Comparison of ENCODE assay signal across 17 mouse cellular contexts in the genomic region with DNA sequence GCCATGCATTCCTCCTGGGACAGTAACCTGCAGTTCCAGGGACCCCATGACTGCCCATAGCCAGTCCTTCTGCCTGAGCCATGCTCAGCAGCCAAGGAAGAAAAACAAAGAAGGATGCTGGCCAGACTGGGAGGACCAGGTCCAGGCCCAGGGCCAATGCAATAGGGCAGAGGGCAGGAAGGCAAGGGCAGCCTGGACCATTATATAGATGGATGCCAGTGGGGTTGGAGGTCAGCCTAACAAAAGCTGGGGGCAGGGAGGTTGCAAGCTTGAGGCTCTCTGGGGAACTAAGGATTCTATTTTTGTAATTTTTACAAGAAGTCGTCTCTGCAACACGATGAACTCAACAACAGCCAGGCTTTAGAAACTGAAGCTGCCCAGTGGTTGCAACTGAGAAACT.
DNase-seq lines count a peak whose midpoint lies in the region; ATAC-seq and TF ChIP-seq lines count a peak whose summit lies in the region.
"Had no signal": no experiment of that assay in that cellular context is flagged by ENCODE, and none has a peak within 500 bp of the region (broad histone marks: within the 10 kb centered on the region; RNA-seq: fewer than 3 reads in every experiment).

No protein-coding gene starts in this region.

- TF ChIP-seq EP300 in CH12.LX (IDR thresholded peaks at IDR 0.05; ENCODE audit: low read length): no peak

- TF ChIP-seq RAD21 in CH12.LX (IDR thresholded peaks at IDR 0.05; ENCODE audit: low read depth, low read length): no peak

- no peaks in the 10 kb centered on the region for H3K79me2 ChIP-seq in CH12.LX (replicated peaks; ENCODE audit: control insufficient read depth, extremely low read depth, insufficient read depth, poor library complexity, severe bottlenecking)

- no peak overlapping the region for H3K4me2 ChIP-seq in hindbrain, embryonic 11.5 days (replicated peaks; ENCODE audit: low read depth, low read length)
- no peak overlapping the region for H3K4me2 ChIP-seq in CH12.LX (ENCODE audit: insufficient read depth, low read depth, poor library complexity, severe bottlenecking)
- no peak overlapping the region for H3K4me2 ChIP-seq in kidney, embryonic 15.5 days
- H3K4me2 ChIP-seq in hindbrain, embryonic 13.5 days: no peak overlapping the region
- H3K4me2 ChIP-seq: liver, embryonic 11.5 days; neural tube, embryonic 12.5 days had no signal

- H3K36me3 ChIP-seq in hindbrain, embryonic 10.5 days: peaks cover 30% of the 10 kb centered on the region
- no peaks in the 10 kb centered on the region for H3K36me3 ChIP-seq in hindbrain, embryonic 11.5 days (ENCODE audit: control insufficient read depth, insufficient read depth, low read length)
- H3K36me3 ChIP-seq in CH12.LX (replicated peaks in 1 of 2; ENCODE audit: control insufficient read depth in 1 of 2, insufficient read depth in 1 of 2, low read length in 1 of 2): no peaks in the 10 kb centered on the region
- H3K36me3 ChIP-seq in kidney, embryonic 15.5 days: peaks cover 23% of the 10 kb centered on the region
- peaks cover 23% of the 10 kb centered on the region for H3K36me3 ChIP-seq in hindbrain, embryonic 13.5 days
- H3K36me3 ChIP-seq: G1E had no signal

- intact Hi-C loops in left cerebral cortex, adult 2 months (cut with DNase I): no loop called here

- dilution Hi-C loops in CH12.LX (cut with MboI; ENCODE audit: extremely low pct_ligation_motif_present, extremely low pct_unique_long_range_greater_than_20kb, low sequenced_read_pairs): no loop called here

- no peak for TF ChIP-seq POLR2A in CH12.LX (IDR thresholded peaks at IDR 0.05; ENCODE audit: low read depth, low read length)

- no peak overlapping the region for H3K4me3 ChIP-seq in hindbrain, embryonic 10.5 days
- H3K4me3 ChIP-seq in hindbrain, embryonic 11.5 days (ENCODE audit: low read depth, low read length): no peak overlapping the region
- H3K4me3 ChIP-seq in CH12.LX (replicated peaks in 1 of 3; ENCODE audit: low read depth in 2 of 3, low read length in 2 of 3, poor library complexity in 1 of 3): no peak overlapping the region
- no peak overlapping the region for H3K4me3 ChIP-seq in kidney, embryonic 15.5 days (replicated peaks)
- H3K4me3 ChIP-seq in hindbrain, embryonic 13.5 days: no peak overlapping the region
- H3K4me3 ChIP-seq in left cerebral cortex, adult 2 months: no peak overlapping the region
- H3K4me3 ChIP-seq: neural tube, embryonic 12.5 days had no signal

- 15% methylated on average over 2 of the region's 2 CpGs for WGBS in hindbrain, embryonic 10.5 days
- WGBS in hindbrain, embryonic 11.5 days: 4% methylated on average over 2 of the region's 2 CpGs
- WGBS in kidney, embryonic 15.5 days: 15% methylated on average over 2 of the region's 2 CpGs
- WGBS in hindbrain, embryonic 13.5 days: 7% methylated on average over 2 of the region's 2 CpGs

- H3K27me3 ChIP-seq in hindbrain, embryonic 10.5 days (ENCODE audit: insufficient read depth, poor library complexity, severe bottlenecking): no peaks in the 10 kb centered on the region
- no peaks in the 10 kb centered on the region for H3K27me3 ChIP-seq in hindbrain, embryonic 11.5 days (ENCODE audit: control insufficient read depth, insufficient read depth, low read length)
- peaks cover 50% of the 10 kb centered on the region for H3K27me3 ChIP-seq in CH12.LX (replicated peaks)
- H3K27me3 ChIP-seq in kidney, embryonic 15.5 days: no peaks in the 10 kb centered on the region
- no peaks in the 10 kb centered on the region for H3K27me3 ChIP-seq in hindbrain, embryonic 13.5 days
- H3K27me3 ChIP-seq: neural tube, embryonic 12.5 days had no signal

- H3K27ac ChIP-seq in hindbrain, embryonic 10.5 days: peak overlapping the region; percentile 69
- H3K27ac ChIP-seq in hindbrain, embryonic 11.5 days (ENCODE audit: low read depth, low read length): no peak overlapping the region
- H3K27ac ChIP-seq in CH12.LX (ENCODE audit: insufficient read depth, low read depth): no peak overlapping the region
- no peak overlapping the region for H3K27ac ChIP-seq in kidney, embryonic 15.5 days
- no peak overlapping the region for H3K27ac ChIP-seq in hindbrain, embryonic 13.5 days
- H3K27ac ChIP-seq in left cerebral cortex, adult 2 months: no peak overlapping the region
- H3K27ac ChIP-seq: macrophage; neural tube, embryonic 12.5 days had no signal

- H3K4me1 ChIP-seq in hindbrain, embryonic 10.5 days (replicated peaks): peaks cover 49% of the 10 kb centered on the region
- H3K4me1 ChIP-seq in hindbrain, embryonic 11.5 days (replicated peaks; ENCODE audit: control insufficient read depth, insufficient read depth, low read length): no peaks in the 10 kb centered on the region
- 0 out of 4 replicates have a peak, but pooled peaks cover 0 to 3% of the 10 kb centered on the region in 2 experiments for H3K4me1 ChIP-seq in CH12.LX (ENCODE audit: control insufficient read depth in 1 of 2, insufficient read depth in 2 of 2)
- H3K4me1 ChIP-seq in kidney, embryonic 15.5 days: peaks cover 10% of the 10 kb centered on the region; the same call in 1 of the 2 replicates
- peaks cover 6% of the 10 kb centered on the region; the same call in 1 of the 2 replicates for H3K4me1 ChIP-seq in hindbrain, embryonic 13.5 days (replicated peaks)

- peak; percentile 35 for DNase-seq in hindbrain, embryonic 10.5 days (ENCODE audit: low spot score)
- DNase-seq in hindbrain, embryonic 11.5 days (ENCODE audit: low spot score): no peak
- DNase-seq in CH12.LX (ENCODE audit: extremely low read depth): no peak
- peak; percentile 77 for DNase-seq in adrenal gland, postnatal 10 days
- no peak for DNase-seq in cerebellum, postnatal 10 days
- DNase-seq in left cerebral cortex, adult 2 months (ENCODE audit: extremely low spot score in 1 of 2, low spot score in 2 of 2): no peak
- DNase-seq: cerebellum, adult 8-10 months; heart, postnatal 14 days; right cerebral cortex, adult 18-20 months; spleen, adult 18-20 months had no signal

- in situ Hi-C loops in CH12.LX (cut with MboI; ENCODE audit: low pct_ligation_motif_present, low pct_unique_long_range_greater_than_20kb, low sequenced_read_pairs): no loop called here

- no peak for TF ChIP-seq CTCF in CH12.LX (conservative IDR thresholded peaks at IDR 0.05 in 1 of 2, IDR thresholded peaks at IDR 0.05 in 1 of 2; ENCODE audit: low read depth in 2 of 2, low read length in 2 of 2)
- TF ChIP-seq CTCF in left cerebral cortex, adult 2 months (IDR thresholded peaks at IDR 0.05): no peak

- no peak for ATAC-seq in hindbrain, embryonic 11.5 days (ENCODE audit: low FRiP score)
- 0 out of 2 replicates have a peak, but pooled peaks have one; percentile 33 for ATAC-seq in kidney, embryonic 15.5 days (replicated peaks; ENCODE audit: low FRiP score)
- no peak for ATAC-seq in hindbrain, embryonic 13.5 days (ENCODE audit: low FRiP score)
- ATAC-seq: midbrain, embryonic 16.5 days had no signal

- no peaks in the 10 kb centered on the region for H3K9me3 ChIP-seq in hindbrain, embryonic 10.5 days
- H3K9me3 ChIP-seq in hindbrain, embryonic 11.5 days (ENCODE audit: control insufficient read depth, low read length): no peaks in the 10 kb centered on the region
- no peaks in the 10 kb centered on the region for H3K9me3 ChIP-seq in CH12.LX (replicated peaks; ENCODE audit: low read length)
- H3K9me3 ChIP-seq in kidney, embryonic 15.5 days (replicated peaks): no peaks in the 10 kb centered on the region
- no peaks in the 10 kb centered on the region for H3K9me3 ChIP-seq in hindbrain, embryonic 13.5 days
- H3K9me3 ChIP-seq: neural tube, embryonic 12.5 days had no signal

- H3K9ac ChIP-seq in hindbrain, embryonic 11.5 days (ENCODE audit: low read depth, low read length): no peak overlapping the region
- H3K9ac ChIP-seq in CH12.LX (ENCODE audit: insufficient read depth, low read depth): no peak overlapping the region
- no peak overlapping the region for H3K9ac ChIP-seq in kidney, embryonic 15.5 days
- no peak overlapping the region for H3K9ac ChIP-seq in hindbrain, embryonic 13.5 days
- H3K9ac ChIP-seq: neural tube, embryonic 12.5 days had no signal

TF ChIP-seq in CH12.LX, 34 proteins besides CTCF, POLR2A, EP300 and RAD21:
- TF ChIP-seq ELF1 (IDR thresholded peaks at IDR 0.05; ENCODE audit: low read depth, low read length): no peak
- TF ChIP-seq MEF2A (IDR thresholded peaks at IDR 0.05; ENCODE audit: borderline replicate concordance, low read depth, low read length): peak; percentile 39; the same call in 1 of the 2 replicates

Comparison
In these comparisons a context has a peak if more than half of its experiments do, and no peak if none do; other contexts are left out.
1. DNase-seq: peak in hindbrain, embryonic 10.5 days (single experiment) and adrenal gland, postnatal 10 days (single experiment); none in hindbrain, embryonic 11.5 days (single experiment), CH12.LX (single experiment), cerebellum, postnatal 10 days (0 of 2) and left cerebral cortex, adult 2 months (0 of 2).